Mouse (Mus musculus) MEL (cell line): ENCODE measurements around the gene Sobp.

Experiments used
- CHD2 ChIP-seq: IDR thresholded peaks from 2 replicates; pipeline ENCODE4 v1.6.1; 2011; ENCODE audit warnings: low read length, improper control_type of control experiment
- EP300 ChIP-seq, 2 experiments: IDR thresholded peaks; 2 replicates each; pipeline ENCODE4 v1.6.1; 2011; ENCODE audit warnings: improper control_type of control experiment in 2 of 2, low read length in 2 of 2, low read depth in 1 of 2, mild to moderate bottlenecking in 1 of 2
- MEF2A ChIP-seq: IDR thresholded peaks from 2 replicates; pipeline ENCODE4 v1.6.1; 2014; ENCODE audit warnings: low read depth, mild to moderate bottlenecking, inconsistent platforms, low read length, improper control_type of control experiment; ENCODE audit not compliant: poor library complexity, insufficient replicate concordance, severe bottlenecking; ENCODE audit errors: extremely low read depth
- POLR2A ChIP-seq, 2 experiments: IDR thresholded peaks; 2 replicates each; pipeline ENCODE4 v1.6.1; 2011 to 2012; ENCODE audit warnings: low read length in 2 of 2, mild to moderate bottlenecking in 2 of 2, control low read depth in 1 of 2, improper control_type of control experiment in 1 of 2, low read depth in 1 of 2, moderate library complexity in 1 of 2; ENCODE audit not compliant: control insufficient read depth in 1 of 2, insufficient read depth in 1 of 2, poor library complexity in 1 of 2
- USF2 ChIP-seq, 2 experiments: IDR thresholded peaks; 2 replicates each; pipeline ENCODE4 v1.6.1; 2011 to 2012; ENCODE audit warnings: improper control_type of control experiment in 2 of 2, low read length in 2 of 2, borderline replicate concordance in 1 of 2, inconsistent platforms in 1 of 2, low read depth in 1 of 2, mild to moderate bottlenecking in 1 of 2; ENCODE audit not compliant: insufficient read depth in 1 of 2

DNA sequence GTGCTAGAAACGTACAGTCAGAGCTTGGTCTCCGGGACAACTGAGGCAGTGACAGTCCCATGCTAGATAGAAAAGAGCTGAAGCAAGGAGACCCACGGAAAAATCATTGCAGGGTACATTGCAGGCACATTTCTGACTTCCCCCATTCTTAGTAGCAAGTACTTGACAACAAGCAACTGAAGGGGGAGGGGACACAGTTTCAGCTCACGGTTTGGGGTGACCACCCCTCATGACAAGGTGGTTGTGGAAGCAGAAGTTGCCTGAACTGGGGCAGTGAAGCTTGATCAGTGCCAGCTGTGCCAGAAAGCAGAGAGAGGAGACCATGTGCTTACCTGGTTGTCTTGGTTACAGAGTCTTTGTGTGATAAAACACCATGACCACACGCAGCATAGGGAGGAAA, 220.7 kb downstream of the Sobp start:
- TF ChIP-seq USF2 (IDR thresholded peaks at IDR 0.05; ENCODE audit: borderline replicate concordance in 1 of 2, insufficient read depth in 1 of 2, low read depth in 1 of 2, low read length in 2 of 2) (no peak), EP300 (IDR thresholded peaks at IDR 0.05; ENCODE audit: low read depth in 1 of 2, low read length in 2 of 2) (no peak), POLR2A (IDR thresholded peaks at IDR 0.05; ENCODE audit: control insufficient read depth in 1 of 2, insufficient read depth in 1 of 2, low read depth in 1 of 2, low read length in 2 of 2, poor library complexity in 1 of 2) (no peak), MEF2A (no peak), CHD2 (no peak)
